Mouse (Mus musculus) lung, embryonic 14.5 days (tissue): Measurements from ENCODE around the gene Mrps17. TPM values are rescaled to one million over a fixed set of nuclear protein-coding genes. Genes with fewer than 3 reads are reported as not detected.

ENCODE experiments used
- ATAC-seq: fragments of 200-750 bp; cut with Nextera tagmentation; 2 replicates; pipeline ENCODE4 v1.8.0; 2017; ENCODE audit warnings: mild to moderate bottlenecking, moderate TSS enrichment, moderate library complexity; ENCODE audit not compliant: insufficient read depth
- DNase-seq: peaks from one replicate; pipeline ENCODE4 v3.0.0-alpha.2; 2015
- H3K27ac ChIP-seq: fragments of 300-500 bp; sonication (generic); 2 replicates; pipeline ENCODE4 v1.5.1; 2014; ENCODE audit warnings: low read depth, mild to moderate bottlenecking, moderate library complexity
- H3K27me3 ChIP-seq: fragments of 300-500 bp; sonication (generic); 2 replicates; pipeline ENCODE4 v1.6.1; 2014; ENCODE audit warnings: low read length, control low read depth; ENCODE audit not compliant: insufficient read depth
- H3K36me3 ChIP-seq: fragments of 300-500 bp; sonication (generic); 2 replicates; pipeline ENCODE4 v1.6.1; 2014; ENCODE audit warnings: control low read depth; ENCODE audit not compliant: insufficient read depth
- H3K4me1 ChIP-seq: fragments of 300-500 bp; sonication (generic); 2 replicates; pipeline ENCODE4 v1.6.1; 2014; ENCODE audit warnings: antibody characterized with exemption, control low read depth; ENCODE audit not compliant: insufficient read depth
- H3K4me2 ChIP-seq: fragments of 300-500 bp; sonication (generic); 2 replicates; pipeline ENCODE4 v1.6.1; 2014; ENCODE audit warnings: mild to moderate bottlenecking
- H3K4me3 ChIP-seq: fragments of 300-500 bp; sonication (generic); 2 replicates; pipeline ENCODE4 v1.5.1; 2014; ENCODE audit warnings: low read depth, low read length
- H3K9ac ChIP-seq: fragments of 300-500 bp; sonication (generic); 2 replicates; pipeline ENCODE4 v1.6.1; 2014
- H3K9me3 ChIP-seq: fragments of 300-500 bp; sonication (generic); 2 replicates; pipeline ENCODE4 v1.6.1; 2016; ENCODE audit warnings: low read depth, low read length, control low read depth
- CTCF ChIP-seq: IDR thresholded peaks from 2 replicates; pipeline ENCODE4 v1.5.1; 2016; ENCODE audit warnings: antibody characterized with exemption, low read depth
- whole genome bisulfite sequencing: fragments of 180-500 bp; shearing (Covaris S2); extraction: QIAGEN DNeasy Blood & Tissue Kit; methylation state at CpG from one replicate; pipeline ENCODE4 v1.1.7; 2014; 5-methylcytosine and 5-hydroxymethylcytosine counted together
- polyA plus RNA-seq: library from polyadenylated mRNA; unstranded; fragments of >200 nt; fragmentation: Nextera tagmentation; extraction: Ambion mirVana; gene quantifications from 2 replicates; pipeline ENCODE4 v1.2.1, GENCODE M21; 2014

Gene Mrps17
- polyA plus RNA-seq, 1 experiment from 2014 or later: 196 TPM

DNA sequence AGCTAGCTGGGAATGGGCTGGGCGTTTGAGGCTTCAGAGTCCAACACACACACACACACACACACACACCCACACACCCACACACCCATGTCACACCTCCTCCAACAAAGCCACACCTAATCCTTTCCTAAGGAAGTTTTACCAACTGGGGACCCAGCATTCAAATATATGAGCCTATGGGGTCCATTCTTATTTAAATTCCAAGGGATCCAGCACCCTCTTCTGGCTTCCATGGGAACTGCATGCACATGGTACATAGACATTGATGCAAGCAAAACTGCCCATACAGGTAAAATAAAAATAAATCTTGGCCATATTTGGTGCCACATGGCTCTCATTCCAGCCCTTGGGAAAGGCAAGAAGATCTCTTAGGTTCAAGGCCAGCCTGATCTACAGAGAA lies 25.7 kb downstream of the Mrps17 start:
- no peak overlapping the region for H3K4me3 ChIP-seq
- H3K36me3 ChIP-seq: peaks cover 17% of the 10 kb centered on the region; the same call in 1 of the 2 replicates
- no peaks in the 10 kb centered on the region for H3K27me3 ChIP-seq
- no peaks in the 10 kb centered on the region for H3K9me3 ChIP-seq
- DNase-seq (peak; percentile 75), ATAC-seq (no peak)
- no peaks in the 10 kb centered on the region for H3K4me1 ChIP-seq
- TF ChIP-seq CTCF: peak; percentile 66
- no peak overlapping the region for H3K27ac ChIP-seq
- 83% methylated on average over 1 of the region's 1 CpGs for WGBS
- H3K9ac ChIP-seq: no peak overlapping the region
- H3K4me2 ChIP-seq: no peak overlapping the region

DNA sequence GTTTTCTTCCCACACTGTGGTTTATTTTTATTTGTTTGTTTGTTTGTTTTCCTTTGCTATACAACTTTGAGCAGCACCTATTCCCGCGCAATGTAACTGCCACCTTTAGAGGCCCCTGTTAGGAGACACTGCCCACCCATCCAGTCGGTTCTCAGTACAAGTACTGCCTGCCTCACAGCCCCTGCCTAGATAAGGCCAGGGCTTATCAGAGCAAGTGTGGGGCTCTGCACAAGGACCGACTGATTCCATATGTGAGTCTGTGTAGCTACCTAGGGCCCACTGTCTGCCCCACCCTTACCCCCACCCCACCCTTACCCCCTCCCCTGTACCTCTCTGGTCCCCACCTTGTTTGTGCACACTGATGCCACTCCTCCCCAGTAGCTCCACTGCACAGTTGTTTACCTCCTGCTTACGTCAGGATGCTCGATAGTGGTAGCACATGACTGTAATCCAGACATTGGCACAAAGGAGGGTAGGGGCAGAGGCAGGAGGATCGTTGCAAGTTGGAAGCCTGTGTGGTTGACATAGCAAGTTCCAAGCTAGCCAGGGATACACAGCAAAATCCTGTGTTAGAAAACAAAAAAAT lies 27.7 kb downstream of the Mrps17 start:
- no peak for TF ChIP-seq CTCF
- Histone ChIP-seq H3K4me2 (no peak overlapping the region), H3K36me3 (peaks cover 28% of the 10 kb centered on the region; the same call in 1 of the 2 replicates), H3K4me1 (no peaks in the 10 kb centered on the region), H3K27me3 (no peaks in the 10 kb centered on the region), H3K4me3 (no peak overlapping the region), H3K27ac (no peak overlapping the region), H3K9me3 (no peaks in the 10 kb centered on the region), H3K9ac (no peak overlapping the region)
- DNase-seq: no peak
- 59% methylated on average over 7 of the region's 7 CpGs for WGBS
- ATAC-seq: no peak

DNA sequence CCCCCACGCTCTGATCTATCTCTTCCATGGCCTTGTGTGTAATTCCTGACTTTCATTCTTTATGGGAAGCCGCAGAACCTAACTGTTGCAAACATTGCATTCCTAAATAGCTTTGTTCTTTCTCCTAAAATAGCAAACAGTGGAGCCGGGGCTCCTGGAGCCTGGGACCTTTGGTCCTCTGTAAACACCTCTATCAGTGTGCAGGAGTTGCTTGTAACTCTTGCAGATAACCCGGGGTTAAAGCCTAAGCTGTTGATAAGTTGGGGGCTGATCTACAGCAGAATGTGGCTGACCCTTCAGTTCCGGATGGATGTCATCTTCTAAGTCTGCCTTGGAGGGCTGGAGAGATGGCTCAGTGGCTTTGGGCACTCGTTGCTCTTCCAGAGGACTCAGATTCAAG lies 28.8 kb downstream of the Mrps17 start:
- H3K27ac ChIP-seq: no peak overlapping the region
- H3K36me3 ChIP-seq: peaks cover 38% of the 10 kb centered on the region; the same call in 1 of the 2 replicates
- no peak for TF ChIP-seq CTCF
- no peaks in the 10 kb centered on the region for H3K27me3 ChIP-seq
- WGBS: 13% methylated on average over 6 of the region's 6 CpGs
- DNase-seq (no peak), ATAC-seq (no peak)
- no peak overlapping the region for H3K9ac ChIP-seq
- H3K4me1 ChIP-seq: no peaks in the 10 kb centered on the region
- H3K9me3 ChIP-seq: no peaks in the 10 kb centered on the region
- H3K4me2 ChIP-seq: no peak overlapping the region
- H3K4me3 ChIP-seq: no peak overlapping the region

DNA sequence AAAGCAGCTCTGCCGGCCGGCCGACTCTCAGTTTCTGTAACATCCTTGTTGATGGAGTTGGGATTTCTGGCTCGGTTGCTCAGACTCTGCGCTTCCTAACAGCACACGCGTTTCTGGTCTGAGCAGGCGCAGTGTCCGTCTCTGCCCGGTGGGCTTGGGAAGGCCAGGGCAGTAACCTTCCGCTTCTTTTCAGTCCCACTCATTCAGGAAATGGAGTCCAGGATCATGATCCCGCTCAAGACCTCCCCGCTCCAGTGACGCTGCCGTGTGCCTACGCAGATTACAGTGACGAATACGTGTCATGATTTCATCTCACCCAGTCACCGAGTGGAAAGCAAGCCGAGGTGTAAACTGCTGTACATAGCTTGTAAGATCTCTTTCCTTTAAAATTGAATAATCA lies 41.6 kb downstream of the Mrps17 start:
- Histone ChIP-seq H3K27ac (no peak overlapping the region), H3K9ac (no peak overlapping the region), H3K36me3 (peaks cover 26% of the 10 kb centered on the region), H3K4me1 (no peaks in the 10 kb centered on the region), H3K9me3 (no peaks in the 10 kb centered on the region), H3K4me3 (no peak overlapping the region), H3K27me3 (no peaks in the 10 kb centered on the region), H3K4me2 (no peak overlapping the region)
- no peak for DNase-seq
- 91% methylated on average over 20 of the region's 20 CpGs for WGBS
- no peak for TF ChIP-seq CTCF
- ATAC-seq: no peak

DNA sequence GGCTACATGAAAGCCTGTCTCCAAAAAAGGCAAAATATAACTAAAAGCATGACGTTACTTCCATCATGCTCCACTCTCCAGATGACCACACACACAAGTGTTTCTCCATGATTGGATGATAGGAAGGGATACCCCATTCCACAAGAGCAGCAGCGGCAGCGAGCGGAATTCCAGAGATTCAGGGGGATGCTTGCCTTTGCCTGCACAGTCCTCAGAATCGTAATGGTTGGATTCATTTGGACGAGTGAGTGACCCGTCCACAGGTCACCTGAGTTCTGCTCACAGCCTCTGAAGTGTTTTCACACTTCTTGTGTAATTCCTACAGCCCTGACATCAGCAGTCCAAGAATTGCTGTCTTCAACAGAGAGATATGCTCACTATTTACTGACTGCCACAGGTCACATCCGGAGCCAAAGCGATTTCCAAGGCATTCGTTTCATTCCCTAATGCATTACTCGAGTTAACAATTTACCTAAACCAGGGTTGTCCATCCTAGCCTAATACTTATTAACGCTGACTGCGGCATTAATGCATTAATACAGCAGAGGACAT lies 44.7 kb downstream of the Mrps17 start:
- no peak for DNase-seq
- no peak overlapping the region for H3K27ac ChIP-seq
- WGBS: 78% methylated on average over 13 of the region's 13 CpGs

DNA sequence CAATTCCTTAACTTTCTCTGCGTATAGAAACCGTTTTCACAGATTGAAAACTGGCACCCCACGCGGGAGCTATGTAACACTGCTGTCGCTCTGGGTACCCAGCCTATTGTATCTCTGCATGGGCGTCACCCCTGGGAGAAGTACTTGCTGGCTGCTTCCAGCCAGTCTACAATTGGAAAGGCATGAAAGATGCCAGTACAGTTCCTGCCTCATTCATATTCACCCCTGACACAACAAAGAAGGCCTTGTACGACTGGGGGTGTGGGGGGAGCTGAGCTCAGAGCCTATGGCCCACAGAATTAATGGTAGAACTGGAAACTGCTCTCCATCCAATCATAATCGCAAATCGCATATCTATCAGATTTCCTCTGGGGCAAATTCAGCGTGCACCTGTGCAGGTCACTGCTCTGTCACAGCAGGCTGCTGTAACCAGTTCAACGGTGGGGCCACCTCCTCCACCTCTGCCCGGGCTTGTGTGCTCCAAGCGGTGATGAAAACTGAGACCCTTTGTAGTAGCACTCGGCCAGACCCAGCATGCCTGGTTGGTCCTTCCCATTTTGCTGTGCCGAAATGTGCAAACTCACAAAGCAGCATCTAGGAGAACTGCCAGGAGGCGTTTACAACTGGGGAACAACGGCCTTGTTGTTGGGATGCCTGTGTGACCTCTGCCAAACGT lies 46.7 kb downstream of the Mrps17 start:
- H3K4me2 ChIP-seq: no peak overlapping the region
- peaks cover 15% of the 10 kb centered on the region for H3K36me3 ChIP-seq
- 70% methylated on average over 18 of the region's 18 CpGs for WGBS
- no peaks in the 10 kb centered on the region for H3K27me3 ChIP-seq
- no peak overlapping the region for H3K27ac ChIP-seq
- no peak overlapping the region for H3K9ac ChIP-seq
- no peaks in the 10 kb centered on the region for H3K4me1 ChIP-seq
- DNase-seq (no peak), ATAC-seq (no peak)
- no peaks in the 10 kb centered on the region for H3K9me3 ChIP-seq
- H3K4me3 ChIP-seq: no peak overlapping the region
- TF ChIP-seq CTCF: no peak

More for the DNA sequence above, 44.7 kb downstream of the Mrps17 start:
- ATAC-seq: no peak
- no peak overlapping the region for H3K4me2 ChIP-seq
- H3K4me3 ChIP-seq: no peak overlapping the region
- H3K4me1 ChIP-seq: no peaks in the 10 kb centered on the region
- peaks cover 24% of the 10 kb centered on the region for H3K36me3 ChIP-seq
- no peaks in the 10 kb centered on the region for H3K9me3 ChIP-seq
- H3K27me3 ChIP-seq: no peaks in the 10 kb centered on the region
- TF ChIP-seq CTCF: no peak
- no peak overlapping the region for H3K9ac ChIP-seq
